Mouse (Mus musculus): Measurements from ENCODE around the gene Stra6l.

The Stra6l gene

GRCm38 (mm10) chr4:45833461-45833860, 15.0 kb upstream of the Stra6l start:
- no peak for DNase-seq (ENCODE audit: inconsistent age in 2 of 2, low spot score in 1 of 2)

GRCm38 (mm10) chr4:45844355-45844754, 4.1 kb upstream of the Stra6l start:
- peak in 1 of 2 experiments; percentile 63 for DNase-seq (ENCODE audit: inconsistent age in 2 of 2, low spot score in 1 of 2)

GRCm38 (mm10) chr4:45846263-45846662, 2.2 kb upstream of the Stra6l start:
- DNase-seq (ENCODE audit: inconsistent age in 2 of 2, low spot score in 1 of 2), result no peak

GRCm38 (mm10) chr4:45848825-45849156, 327 bp downstream of the Stra6l start:
- DNase-seq (ENCODE audit: inconsistent age in 2 of 2, low spot score in 1 of 2), result no peak

GRCm38 (mm10) chr4:45849419-45849818, 955 bp downstream of the Stra6l start:
- DNase-seq (ENCODE audit: inconsistent age in 2 of 2, low spot score in 1 of 2), result no peak

- peak; percentile 77 to 86 for DNase-seq (ENCODE audit: inconsistent age in 2 of 2, low spot score in 1 of 2)
Observed at GRCm38 (mm10) chr4:45851640-45852051, 3.2 kb downstream of the Stra6l start.

GRCm38 (mm10) chr4:45853496-45854246, 5.2 kb downstream of the Stra6l start:
- DNase-seq (ENCODE audit: inconsistent age in 2 of 2, low spot score in 1 of 2), result no peak

GRCm38 (mm10) chr4:45855803-45856424, 7.5 kb downstream of the Stra6l start:
- DNase-seq (ENCODE audit: inconsistent age in 2 of 2, low spot score in 1 of 2), result peak; percentile 80 to 92

GRCm38 (mm10) chr4:45861160-45861559, 12.7 kb downstream of the Stra6l start:
- no peak for DNase-seq (ENCODE audit: inconsistent age in 2 of 2, low spot score in 1 of 2)

GRCm38 (mm10) chr4:45867416-45867815, 19.0 kb downstream of the Stra6l start:
- no peak for DNase-seq (ENCODE audit: inconsistent age in 2 of 2, low spot score in 1 of 2)

- DNase-seq (ENCODE audit: inconsistent age in 2 of 2, low spot score in 1 of 2), result no peak
Observed at GRCm38 (mm10) chr4:45869021-45869815, 20.8 kb downstream of the Stra6l start.

GRCm38 (mm10) chr4:45872147-45872546, 23.7 kb downstream of the Stra6l start:
- DNase-seq (ENCODE audit: inconsistent age in 2 of 2, low spot score in 1 of 2), result no peak

GRCm38 (mm10) chr4:45878929-45879328, 30.5 kb downstream of the Stra6l start:
- DNase-seq (ENCODE audit: inconsistent age in 2 of 2, low spot score in 1 of 2), result peak; percentile 38 to 86

- no peak for DNase-seq (ENCODE audit: inconsistent age in 2 of 2, low spot score in 1 of 2)
Observed at GRCm38 (mm10) chr4:45882521-45882920, 34.1 kb downstream of the Stra6l start.

- no peak for DNase-seq (ENCODE audit: inconsistent age in 2 of 2, low spot score in 1 of 2)
Observed at GRCm38 (mm10) chr4:45883250-45883649, 34.8 kb downstream of the Stra6l start.

GRCm38 (mm10) chr4:45889487-45889886, 41.0 kb downstream of the Stra6l start:
- DNase-seq (ENCODE audit: inconsistent age in 2 of 2, low spot score in 1 of 2), result no peak

GRCm38 (mm10) chr4:45890066-45890761, 41.8 kb downstream of the Stra6l start, which contains the start of gene Ccdc180:
Gene Ccdc180, plus strand, starts transcription at chr4:45890303.
- peak; percentile 91 to 96 for DNase-seq (ENCODE audit: inconsistent age in 2 of 2, low spot score in 1 of 2)

GRCm38 (mm10) chr4:45896425-45897081, 48.1 kb downstream of the Stra6l start:
- no peak for DNase-seq (ENCODE audit: inconsistent age in 2 of 2, low spot score in 1 of 2)

- DNase-seq (ENCODE audit: inconsistent age in 2 of 2, low spot score in 1 of 2), result no peak
Observed at GRCm38 (mm10) chr4:45898413-45898812, 49.9 kb downstream of the Stra6l start.

GRCm38 (mm10) chr4:45909256-45909655, 60.8 kb downstream of the Stra6l start:
- no peak for DNase-seq (ENCODE audit: inconsistent age in 2 of 2, low spot score in 1 of 2)

GRCm38 (mm10) chr4:45909924-45910323, 61.5 kb downstream of the Stra6l start:
- no peak for DNase-seq (ENCODE audit: inconsistent age in 2 of 2, low spot score in 1 of 2)
